Mouse (Mus musculus) heart, embryonic 14.5 days (tissue): Measurements from ENCODE around the gene Prelid1. TPM values are rescaled to one million over a fixed set of nuclear protein-coding genes. Genes with fewer than 3 reads are reported as not detected.

Experiments used
- ATAC-seq: fragments of 200-750 bp; cut with Nextera tagmentation; 2 replicates; pipeline ENCODE4 v1.8.0; 2017; ENCODE audit warnings: low read depth, moderate TSS enrichment; ENCODE audit not compliant: insufficient number of reproducible peaks, insufficient read depth, low FRiP score
- H3K27ac ChIP-seq, 2 experiments: fragments of 200-500 bp in 1 of 2; fragments of 300-500 bp in 1 of 2; sonication (generic) in 1 of 2; replicated peaks in 1 of 2; 2 replicates each; pipeline ENCODE4 v1.5.1; 2012 to 2014; ENCODE audit warnings: low read depth in 2 of 2, low read length in 2 of 2, control low read depth in 1 of 2, mild to moderate bottlenecking in 1 of 2, mixed read lengths in 1 of 2; ENCODE audit not compliant: control insufficient read depth in 1 of 2, insufficient read depth in 1 of 2
- H3K27me3 ChIP-seq: fragments of 300-500 bp; sonication (generic); 2 replicates; pipeline ENCODE4 v1.6.1; 2014; ENCODE audit warnings: mild to moderate bottlenecking, low read length, control low read depth; ENCODE audit not compliant: control insufficient read depth, insufficient read depth
- H3K36me3 ChIP-seq: fragments of 300-500 bp; sonication (generic); 2 replicates; pipeline ENCODE4 v1.6.1; 2014; ENCODE audit warnings: mild to moderate bottlenecking, control low read depth, low read length, mixed read lengths; ENCODE audit not compliant: control insufficient read depth, insufficient read depth
- H3K4me1 ChIP-seq, 2 experiments: fragments of 200-500 bp in 1 of 2; fragments of 300-500 bp in 1 of 2; sonication (generic) in 1 of 2; 2 replicates each; pipeline ENCODE4 v1.6.1; 2012 to 2014; ENCODE audit warnings: low read length in 2 of 2, control low read depth in 1 of 2, mixed read lengths in 1 of 2; ENCODE audit not compliant: control insufficient read depth in 2 of 2, insufficient read depth in 2 of 2
- H3K4me2 ChIP-seq: fragments of 300-500 bp; sonication (generic); 2 replicates; pipeline ENCODE4 v1.6.1; 2014; ENCODE audit warnings: mild to moderate bottlenecking, low read length
- H3K4me3 ChIP-seq, 2 experiments: fragments of 200-500 bp in 1 of 2; fragments of 300-500 bp in 1 of 2; sonication (generic) in 1 of 2; 2 replicates each; pipeline ENCODE4 v1.5.1; 2012 to 2014; ENCODE audit warnings: low read length in 2 of 2, mild to moderate bottlenecking in 2 of 2, control low read depth in 1 of 2, low read depth in 1 of 2, moderate library complexity in 1 of 2; ENCODE audit not compliant: control insufficient read depth in 1 of 2, insufficient read depth in 1 of 2
- H3K9ac ChIP-seq: fragments of 300-500 bp; sonication (generic); 2 replicates; pipeline ENCODE4 v1.6.1; 2014; ENCODE audit warnings: mild to moderate bottlenecking, low read length
- H3K9me3 ChIP-seq: fragments of 300-500 bp; sonication (generic); 2 replicates; pipeline ENCODE4 v1.6.1; 2016; ENCODE audit warnings: low read length, control low read depth; ENCODE audit not compliant: control insufficient read depth
- WGBS: fragments of 180-500 bp; shearing (Covaris S2); extraction: QIAGEN DNeasy Blood & Tissue Kit; methylation state at CpG from one replicate; pipeline ENCODE4 v1.1.7; 2014; 5-methylcytosine and 5-hydroxymethylcytosine counted together
- polyA plus RNA-seq: library from polyadenylated mRNA; unstranded; fragments of >200 nt; fragmentation: Nextera tagmentation; extraction: Ambion mirVana; gene quantifications from 2 replicates; pipeline ENCODE4 v1.2.1, GENCODE M21; 2014

The Prelid1 gene
- polyA plus RNA-seq, 1 experiment from 2014 or later, result 389 TPM

- Histone ChIP-seq H3K36me3 (peaks cover 36% of the 10 kb centered on the region), H3K9me3 (no peaks in the 10 kb centered on the region), H3K4me2 (peak overlapping the region; percentile 89), H3K27ac (peak overlapping the region; percentile 82 to 95), H3K4me1 (peaks cover 3 to 13% of the 10 kb centered on the region in 2 experiments), H3K4me3 (peak overlapping the region; percentile 90 to 95), H3K27me3 (no peaks in the 10 kb centered on the region), H3K9ac (peak overlapping the region; percentile 94)
- 2% methylated on average over 32 of the region's 32 CpGs for WGBS
- peak; percentile 7; the same call in 1 of the 2 replicates for ATAC-seq
Measured at GRCm38 (mm10) chr13:55361974-55362452, 41.7 kb downstream of the Prelid1 start.

- H3K9me3 ChIP-seq, result no peaks in the 10 kb centered on the region
- peak within 1 kb of the TSS; percentile 82 to 95 for H3K27ac ChIP-seq
- ATAC-seq, result peak; percentile 97
- H3K9ac ChIP-seq, result peak within 1 kb of the TSS; percentile 94
- WGBS, result under 1% methylated on average over 35 of the region's 35 CpGs
- H3K4me2 ChIP-seq, result peak within 1 kb of the TSS; percentile 89
- no peaks in the 10 kb centered on the region for H3K27me3 ChIP-seq
- peaks cover 3 to 13% of the 10 kb centered on the region in 2 experiments for H3K4me1 ChIP-seq
- peaks cover 35% of the 10 kb centered on the region for H3K36me3 ChIP-seq
- peak within 1 kb of the TSS; percentile 90 to 95 for H3K4me3 ChIP-seq
Measured at GRCm38 (mm10) chr13:55362453-55363060, 42.3 kb downstream of the Prelid1 start, which contains the start of gene Lman2. Gene Lman2 (minus strand): TSS chr13:55362783.

DNA sequence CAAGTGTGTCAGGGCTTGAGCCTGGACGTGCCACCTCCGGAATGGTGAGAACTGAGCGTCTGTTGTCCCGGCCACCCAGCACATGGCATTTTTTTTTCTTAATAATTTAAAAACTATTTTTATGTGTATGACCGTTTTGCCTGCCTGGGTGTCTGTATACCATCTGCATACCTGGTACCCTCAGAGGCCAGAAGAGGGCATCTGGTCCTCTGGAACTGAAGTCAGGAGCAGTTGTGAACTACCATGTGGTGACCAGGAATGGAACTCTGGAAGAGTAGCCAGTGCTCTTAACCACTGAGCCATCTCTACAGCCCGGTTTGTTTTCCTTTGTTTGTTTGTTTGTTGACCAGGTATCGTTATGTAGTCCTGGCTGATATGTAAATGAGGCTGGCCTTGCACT, 48.1 kb downstream of the Prelid1 start:
- H3K27me3 ChIP-seq, result peaks cover 21% of the 10 kb centered on the region
- no peak for ATAC-seq
- no peak overlapping the region for H3K9ac ChIP-seq
- H3K4me2 ChIP-seq, result no peak overlapping the region
- H3K9me3 ChIP-seq, result no peaks in the 10 kb centered on the region
- 68% methylated on average over 7 of the region's 7 CpGs for WGBS
- no peak overlapping the region for H3K27ac ChIP-seq
- H3K4me3 ChIP-seq, result no peak overlapping the region
- H3K36me3 ChIP-seq, result no peaks in the 10 kb centered on the region
- peaks cover 0 to 3% of the 10 kb centered on the region in 2 experiments; a peak in 1 of 4 replicates for H3K4me1 ChIP-seq

- ATAC-seq, result no peak
- WGBS, result 51% methylated on average over 13 of the region's 13 CpGs
- Histone ChIP-seq H3K4me3 (no peak within 1 kb of the TSS), H3K27ac (no peak within 1 kb of the TSS), H3K27me3 (peaks cover 30% of the 10 kb centered on the region), H3K9me3 (no peaks in the 10 kb centered on the region), H3K4me1 (peaks cover 0 to 3% of the 10 kb centered on the region in 2 experiments; a peak in 1 of 4 replicates), H3K9ac (no peak within 1 kb of the TSS), H3K36me3 (no peaks in the 10 kb centered on the region), H3K4me2 (no peak within 1 kb of the TSS)
Measured at GRCm38 (mm10) chr13:55369531-55370114, 49.3 kb downstream of the Prelid1 start, which contains the start of gene Rgs14. Gene Rgs14 (plus strand): TSS chr13:55369732.

DNA sequence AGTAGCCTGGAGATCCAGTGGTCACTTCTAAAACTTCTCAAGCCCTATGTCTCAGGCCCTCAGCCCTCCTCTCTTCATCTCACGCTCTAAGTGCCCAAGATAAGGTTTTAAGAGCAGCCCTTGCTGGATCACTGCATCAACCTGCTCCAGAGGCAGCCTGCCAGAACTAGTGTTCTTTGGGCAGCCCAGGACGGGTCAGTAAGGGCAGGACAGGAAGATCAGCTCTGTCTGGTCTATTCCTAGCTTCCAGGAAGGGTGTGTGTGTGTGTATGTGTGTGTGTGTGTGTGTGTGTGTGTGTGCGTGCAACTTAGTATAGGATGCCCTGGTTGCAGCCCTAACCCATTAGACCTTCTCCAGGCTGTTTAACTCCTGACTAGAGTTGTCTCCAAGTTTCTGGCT, 49.9 kb downstream of the Prelid1 start:
- H3K27ac ChIP-seq, result no peak overlapping the region
- H3K27me3 ChIP-seq, result peaks cover 36% of the 10 kb centered on the region
- ATAC-seq, result no peak
- no peaks in the 10 kb centered on the region for H3K9me3 ChIP-seq
- H3K4me3 ChIP-seq, result no peak overlapping the region
- H3K9ac ChIP-seq, result no peak overlapping the region
- H3K4me2 ChIP-seq, result no peak overlapping the region
- no peaks in the 10 kb centered on the region for H3K36me3 ChIP-seq
- peaks cover 0 to 3% of the 10 kb centered on the region in 2 experiments; a peak in 1 of 4 replicates for H3K4me1 ChIP-seq
- 17% methylated on average over 3 of the region's 3 CpGs for WGBS

- no peak for ATAC-seq
- Histone ChIP-seq H3K9ac (no peak overlapping the region), H3K9me3 (no peaks in the 10 kb centered on the region), H3K27ac (no peak overlapping the region), H3K4me2 (no peak overlapping the region), H3K4me3 (no peak overlapping the region), H3K27me3 (peaks cover 40% of the 10 kb centered on the region), H3K36me3 (no peaks in the 10 kb centered on the region), H3K4me1 (peaks cover 0 to 3% of the 10 kb centered on the region in 2 experiments; a peak in 1 of 4 replicates)
- WGBS, result 66% methylated on average over 8 of the region's 8 CpGs
Measured at GRCm38 (mm10) chr13:55371007-55371681, 50.8 kb downstream of the Prelid1 start.

DNA sequence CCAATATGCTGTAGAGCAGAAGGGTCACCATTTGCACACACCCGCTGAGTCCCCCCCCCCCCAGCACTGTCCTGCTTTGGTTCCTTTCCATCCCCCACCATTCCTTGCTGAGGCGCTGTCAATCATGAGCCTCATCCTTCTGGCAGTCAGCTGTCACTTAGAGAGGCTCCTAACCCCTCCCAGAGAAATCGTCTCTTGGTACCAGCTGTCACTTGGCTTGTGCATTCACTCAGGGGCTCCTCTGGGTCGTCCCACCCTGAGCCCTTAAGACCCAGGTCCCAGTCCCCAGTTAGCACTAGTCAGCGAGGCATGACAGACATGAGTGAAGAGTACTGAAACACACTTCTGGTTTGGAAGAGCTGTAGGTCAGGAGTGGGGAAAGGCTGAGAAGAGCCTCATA, 51.4 kb downstream of the Prelid1 start:
- WGBS, result 44% methylated on average over 4 of the region's 5 CpGs
- Histone ChIP-seq H3K9ac (no peak overlapping the region), H3K9me3 (no peaks in the 10 kb centered on the region), H3K27me3 (peaks cover 40% of the 10 kb centered on the region), H3K4me1 (peaks cover 0 to 3% of the 10 kb centered on the region in 2 experiments; a peak in 1 of 4 replicates), H3K27ac (no peak overlapping the region), H3K36me3 (no peaks in the 10 kb centered on the region), H3K4me2 (no peak overlapping the region), H3K4me3 (no peak overlapping the region)
- ATAC-seq, result no peak
